Mouse (Mus musculus) neural tube, embryonic 12.5 days (tissue): ENCODE data around the gene Spn. TPM values are rescaled to one million over a fixed set of nuclear protein-coding genes. Genes with fewer than 3 reads are reported as not detected.

ENCODE experiments used
- ATAC-seq: fragments of 200-750 bp; cut with Nextera tagmentation; 2 replicates; pipeline ENCODE4 v1.8.0; 2017; ENCODE audit warnings: low read depth, mild to moderate bottlenecking, moderate TSS enrichment, moderate library complexity; ENCODE audit not compliant: low FRiP score
- H3K27ac ChIP-seq: fragments of 300-500 bp; sonication (generic); 2 replicates; pipeline ENCODE4 v1.5.1; 2016
- H3K27me3 ChIP-seq: fragments of 300-500 bp; sonication (generic); replicated peaks from 2 replicates; pipeline ENCODE4 v1.6.1; 2016; ENCODE audit warnings: mild to moderate bottlenecking
- H3K36me3 ChIP-seq: fragments of 300-500 bp; sonication (generic); 2 replicates; pipeline ENCODE4 v1.6.1; 2016; ENCODE audit warnings: mild to moderate bottlenecking
- H3K4me1 ChIP-seq: fragments of 300-500 bp; sonication (generic); 2 replicates; pipeline ENCODE4 v1.6.1; 2016
- H3K4me2 ChIP-seq: fragments of 300-500 bp; sonication (generic); replicated peaks from 2 replicates; pipeline ENCODE4 v1.6.1; 2016; ENCODE audit warnings: mild to moderate bottlenecking
- H3K4me3 ChIP-seq: fragments of 300-500 bp; sonication (generic); 2 replicates; pipeline ENCODE4 v1.5.1; 2016
- H3K9ac ChIP-seq: fragments of 300-500 bp; sonication (generic); 2 replicates; pipeline ENCODE4 v1.6.1; 2016; ENCODE audit warnings: mild to moderate bottlenecking
- H3K9me3 ChIP-seq: fragments of 300-500 bp; sonication (generic); 2 replicates; pipeline ENCODE4 v1.6.1; 2016; ENCODE audit warnings: mild to moderate bottlenecking
- WGBS: fragments of 180-500 bp; shearing (Covaris S2); methylation state at CpG from one replicate; pipeline ENCODE4 v1.1.7; 2016; 5-methylcytosine and 5-hydroxymethylcytosine counted together
- polyA plus RNA-seq: library from polyadenylated mRNA; unstranded; fragments of >200 nt; fragmentation: Nextera tagmentation; extraction: Ambion mirVana; gene quantifications from 2 replicates; pipeline ENCODE4 v1.2.1, GENCODE M21; 2016

The Spn gene
- polyA plus RNA-seq, 1 experiment from 2014 or later: 0.34 TPM

DNA sequence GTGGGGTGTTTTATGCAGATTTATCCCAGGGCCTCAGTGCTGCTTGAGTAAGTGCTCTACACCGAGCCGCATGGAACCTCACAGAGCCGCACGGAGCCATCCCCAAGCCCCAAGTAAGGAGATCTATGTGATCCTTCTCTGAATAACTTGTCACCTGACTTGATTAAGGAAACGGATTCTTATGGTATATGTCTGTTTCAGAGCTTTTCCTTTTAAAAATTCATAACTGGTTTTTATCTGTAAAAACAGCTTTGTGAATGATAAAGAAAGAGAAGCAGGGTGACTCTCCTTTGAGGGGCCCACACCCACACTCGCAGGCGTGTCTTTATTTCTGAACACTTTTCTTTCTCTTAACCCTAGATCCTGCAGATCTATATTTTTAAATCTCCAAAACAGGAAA, 1.5 kb upstream of the Spn start:
- WGBS: 94% methylated on average over 7 of the region's 7 CpGs
- no peak for ATAC-seq
- Histone ChIP-seq H3K27ac (no peak overlapping the region), H3K4me2 (no peak overlapping the region), H3K9me3 (no peaks in the 10 kb centered on the region), H3K9ac (no peak overlapping the region), H3K36me3 (no peaks in the 10 kb centered on the region), H3K4me3 (no peak overlapping the region), H3K27me3 (no peaks in the 10 kb centered on the region), H3K4me1 (no peaks in the 10 kb centered on the region)

DNA sequence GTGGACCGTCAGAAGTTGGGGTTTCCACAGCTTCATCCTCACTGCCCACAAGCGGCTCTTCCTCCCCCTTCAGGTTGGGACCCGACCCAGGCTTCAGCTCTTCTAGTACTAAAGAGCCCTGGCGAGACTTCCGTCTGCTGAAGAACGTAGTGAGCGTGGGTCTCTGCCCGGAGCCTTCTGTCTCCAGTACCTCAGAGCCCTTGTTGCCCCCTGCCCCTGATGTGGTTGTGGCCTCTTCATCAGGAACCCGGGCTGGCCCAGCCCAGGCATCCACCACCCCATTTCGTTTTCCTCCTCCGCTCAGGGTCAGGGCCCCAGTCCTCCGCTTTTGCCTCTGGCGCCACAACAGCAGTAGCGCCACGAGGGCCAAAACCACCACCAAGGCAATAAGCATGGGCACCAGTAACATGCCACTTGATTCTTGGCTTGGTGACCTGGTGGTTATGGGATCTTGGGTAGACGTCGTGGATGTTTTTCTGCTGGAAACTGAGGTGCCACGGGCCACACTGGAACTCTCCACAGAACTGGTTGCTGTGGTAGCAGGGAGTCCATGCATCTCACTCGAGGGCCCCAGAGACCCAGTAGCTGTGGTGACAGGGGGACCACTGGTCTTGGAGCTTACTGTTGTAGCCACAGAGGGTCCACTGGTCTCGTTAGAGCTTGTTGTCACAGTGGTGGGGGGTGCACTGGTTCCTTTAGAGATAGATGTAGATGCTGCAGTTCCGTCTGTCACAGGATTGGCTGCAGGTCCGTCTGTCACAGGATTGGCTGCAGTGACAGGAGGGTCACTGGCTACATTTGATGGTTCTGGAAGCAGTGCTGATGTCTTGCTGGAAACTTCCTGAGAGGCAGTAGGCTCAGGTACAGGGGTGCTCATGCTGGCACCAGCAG, 1.2 kb downstream of the Spn start:
- no peak for ATAC-seq
- Histone ChIP-seq H3K4me3 (no peak overlapping the region), H3K27ac (no peak overlapping the region), H3K4me2 (no peak overlapping the region), H3K9ac (no peak overlapping the region), H3K9me3 (no peaks in the 10 kb centered on the region), H3K4me1 (no peaks in the 10 kb centered on the region), H3K27me3 (no peaks in the 10 kb centered on the region), H3K36me3 (no peaks in the 10 kb centered on the region)
- 86% methylated on average over 22 of the region's 22 CpGs for WGBS

DNA sequence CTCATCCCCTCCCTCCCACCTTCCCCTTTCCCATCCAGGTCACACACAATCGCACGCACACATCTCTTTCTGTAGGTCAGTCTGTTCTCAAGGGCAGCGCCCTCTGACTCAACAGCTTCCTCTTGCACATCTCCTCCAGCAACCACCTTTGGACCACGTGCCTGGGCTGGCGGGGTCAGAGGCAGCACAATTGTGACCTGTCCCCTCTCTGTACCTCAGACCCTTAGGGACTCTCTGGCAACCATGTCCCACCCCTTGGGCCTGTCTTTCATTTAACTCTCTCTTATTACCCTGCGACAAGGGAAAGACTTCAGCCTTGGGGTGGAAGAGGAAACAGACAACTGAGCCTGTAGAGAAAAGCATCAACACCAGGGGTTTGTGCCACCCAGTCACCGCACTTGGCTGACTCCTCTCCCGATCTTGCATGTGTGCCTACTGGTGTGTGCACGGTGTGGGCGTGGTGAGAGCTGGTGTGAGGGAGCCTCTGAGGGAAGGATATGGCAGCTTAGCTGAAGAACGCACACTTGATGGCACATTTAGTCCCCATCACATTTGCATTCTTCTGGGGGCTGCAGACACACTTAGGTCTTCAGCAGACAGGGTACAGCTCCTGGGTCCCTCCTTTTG, 2.7 kb downstream of the Spn start:
- no peak for ATAC-seq
- Histone ChIP-seq H3K4me3 (no peak overlapping the region), H3K4me1 (no peaks in the 10 kb centered on the region), H3K4me2 (no peak overlapping the region), H3K36me3 (no peaks in the 10 kb centered on the region), H3K27me3 (no peaks in the 10 kb centered on the region), H3K9ac (no peak overlapping the region), H3K9me3 (no peaks in the 10 kb centered on the region), H3K27ac (no peak overlapping the region)
- 85% methylated on average over 11 of the region's 11 CpGs for WGBS

DNA sequence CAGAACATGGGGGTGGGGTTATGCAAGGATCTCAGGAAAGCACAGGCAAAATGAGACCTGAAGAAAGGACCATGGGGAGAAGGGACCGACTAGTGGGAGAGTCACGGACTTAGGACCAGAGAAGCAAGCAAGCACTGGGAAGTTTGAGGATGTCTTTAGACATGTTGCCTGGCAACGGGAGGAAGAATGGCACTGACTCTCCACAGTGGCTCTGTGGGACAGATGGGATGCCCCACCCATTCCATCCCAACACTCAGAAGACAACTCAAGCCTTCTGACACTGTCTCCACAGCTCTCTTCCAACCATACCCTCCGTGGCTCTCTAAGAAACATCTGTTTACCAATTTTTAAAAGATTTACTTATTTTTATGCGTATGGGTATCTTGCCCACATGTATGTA, 4.5 kb downstream of the Spn start:
- no peak overlapping the region for H3K27ac ChIP-seq
- H3K9ac ChIP-seq: no peak overlapping the region
- H3K27me3 ChIP-seq: no peaks in the 10 kb centered on the region
- no peaks in the 10 kb centered on the region for H3K4me1 ChIP-seq
- no peak overlapping the region for H3K4me2 ChIP-seq
- H3K9me3 ChIP-seq: no peaks in the 10 kb centered on the region
- no peaks in the 10 kb centered on the region for H3K36me3 ChIP-seq
- 56% methylated on average over 5 of the region's 5 CpGs for WGBS
- no peak for ATAC-seq
- no peak overlapping the region for H3K4me3 ChIP-seq

DNA sequence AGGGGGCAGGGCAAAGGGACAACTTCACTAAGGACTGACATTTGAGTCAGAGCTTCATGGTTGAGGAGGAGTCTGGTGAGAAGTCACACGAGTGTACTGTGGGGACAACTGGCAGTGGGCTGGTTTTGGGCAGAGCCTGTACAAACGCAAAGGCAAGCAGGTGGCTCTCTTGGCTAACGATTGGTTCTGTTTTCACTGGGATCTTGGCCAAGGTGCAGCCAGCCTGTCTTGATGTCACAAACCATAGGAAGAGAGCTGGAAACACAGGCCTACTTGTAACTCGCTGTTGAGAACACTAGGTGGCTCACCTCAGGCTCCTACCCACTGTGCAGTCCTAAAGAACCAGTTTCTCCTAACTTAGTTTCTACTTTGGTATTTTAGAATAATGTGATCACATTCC, 8.0 kb downstream of the Spn start:
- no peaks in the 10 kb centered on the region for H3K36me3 ChIP-seq
- H3K4me1 ChIP-seq: no peaks in the 10 kb centered on the region
- H3K4me2 ChIP-seq: no peak overlapping the region
- no peak overlapping the region for H3K27ac ChIP-seq
- WGBS: 15% methylated on average over 4 of the region's 4 CpGs
- H3K4me3 ChIP-seq: no peak overlapping the region
- 0 out of 2 replicates have a peak, but pooled peaks cover under 1% of the 10 kb centered on the region for H3K9me3 ChIP-seq
- no peak for ATAC-seq
- no peak overlapping the region for H3K9ac ChIP-seq
- no peaks in the 10 kb centered on the region for H3K27me3 ChIP-seq

DNA sequence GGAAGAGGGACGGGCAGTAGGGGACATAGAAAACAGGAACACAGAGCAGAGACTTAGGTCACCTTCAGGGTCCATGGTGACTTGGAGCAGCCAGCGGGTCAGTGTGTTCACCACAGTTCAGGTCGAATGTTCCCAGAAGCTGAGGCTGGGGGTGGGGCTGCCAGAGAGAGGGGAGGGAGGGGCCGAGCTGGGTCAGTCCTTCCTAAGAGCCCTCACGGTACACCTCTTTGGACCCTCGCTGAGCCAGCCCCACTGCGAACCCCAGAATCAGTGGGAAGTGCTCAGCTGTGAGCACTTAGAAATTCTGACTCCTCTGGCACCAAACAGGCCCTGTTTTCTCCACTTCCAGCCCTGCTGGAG, 15.7 kb downstream of the Spn start, which contains the start of gene Qprt:
Gene Qprt, minus strand, starts transcription at position 316 of the 360 bp plus-strand sequence.
- H3K4me3 ChIP-seq: no peak within 1 kb of the TSS
- 0 out of 2 replicates have a peak within 1 kb of the TSS, but pooled peaks have one; percentile 29 for H3K9ac ChIP-seq

DNA sequence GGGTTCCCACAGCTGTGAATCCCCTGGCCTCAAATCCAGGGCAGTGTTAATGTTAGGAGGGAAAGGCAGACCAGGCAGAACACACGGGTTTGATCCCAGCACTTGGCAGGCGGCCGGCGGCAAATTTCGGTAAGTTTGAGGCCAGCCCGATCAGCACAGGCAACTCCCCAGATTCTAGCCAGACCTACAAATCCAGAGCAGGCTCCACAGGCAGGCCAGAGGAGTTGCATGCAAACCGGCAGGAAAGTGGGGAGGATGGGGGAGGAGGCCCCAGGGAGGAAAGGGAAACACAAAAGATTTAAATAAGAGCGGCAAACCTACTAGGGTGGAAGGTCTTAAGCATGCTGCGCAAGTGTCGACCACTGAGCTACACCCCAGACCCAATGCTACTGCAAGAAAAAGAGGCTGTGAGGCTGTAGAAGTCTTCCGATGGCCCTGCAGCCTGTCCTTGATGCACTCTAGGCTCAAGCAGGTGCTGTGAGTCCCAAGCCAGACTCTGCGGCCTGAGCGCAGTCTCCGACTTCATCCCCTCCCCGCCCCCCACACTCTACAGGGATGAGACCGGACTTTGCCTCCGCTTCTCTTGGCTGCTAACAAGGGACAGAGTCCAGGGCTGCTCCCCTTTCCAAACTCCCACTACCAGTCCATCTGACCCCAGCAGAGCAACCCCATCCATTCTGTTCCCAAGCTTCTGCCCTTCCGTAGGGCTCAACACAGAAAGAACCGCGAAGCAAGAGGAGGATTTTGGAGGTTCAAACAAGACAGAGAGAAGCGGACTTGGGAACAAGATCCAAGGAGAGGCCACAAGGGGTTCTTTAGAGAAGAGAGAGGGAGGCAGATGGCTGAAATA, 16.3 kb downstream of the Spn start:
- Histone ChIP-seq H3K9me3 (peaks cover 6% of the 10 kb centered on the region), H3K27me3 (peaks cover 20% of the 10 kb centered on the region), H3K4me1 (peaks cover 8% of the 10 kb centered on the region), H3K4me3 (no peak overlapping the region), H3K4me2 (peak overlapping the region; percentile 31), H3K9ac (0 out of 2 replicates have a peak overlapping the region, but pooled peaks have one; percentile 29), H3K36me3 (no peaks in the 10 kb centered on the region), H3K27ac (no peak overlapping the region)
- no peak for ATAC-seq
- 13% methylated on average over 21 of the region's 21 CpGs for WGBS

More for the DNA sequence above, 15.7 kb downstream of the Spn start, which contains the start of gene Qprt:
- Histone ChIP-seq H3K27me3 (peaks cover 20% of the 10 kb centered on the region), H3K9me3 (peaks cover 6% of the 10 kb centered on the region), H3K27ac (no peak within 1 kb of the TSS), H3K36me3 (no peaks in the 10 kb centered on the region), H3K4me2 (peak within 1 kb of the TSS; percentile 31), H3K4me1 (peaks cover 8% of the 10 kb centered on the region)
- 12% methylated on average over 7 of the region's 7 CpGs for WGBS
- ATAC-seq: no peak

DNA sequence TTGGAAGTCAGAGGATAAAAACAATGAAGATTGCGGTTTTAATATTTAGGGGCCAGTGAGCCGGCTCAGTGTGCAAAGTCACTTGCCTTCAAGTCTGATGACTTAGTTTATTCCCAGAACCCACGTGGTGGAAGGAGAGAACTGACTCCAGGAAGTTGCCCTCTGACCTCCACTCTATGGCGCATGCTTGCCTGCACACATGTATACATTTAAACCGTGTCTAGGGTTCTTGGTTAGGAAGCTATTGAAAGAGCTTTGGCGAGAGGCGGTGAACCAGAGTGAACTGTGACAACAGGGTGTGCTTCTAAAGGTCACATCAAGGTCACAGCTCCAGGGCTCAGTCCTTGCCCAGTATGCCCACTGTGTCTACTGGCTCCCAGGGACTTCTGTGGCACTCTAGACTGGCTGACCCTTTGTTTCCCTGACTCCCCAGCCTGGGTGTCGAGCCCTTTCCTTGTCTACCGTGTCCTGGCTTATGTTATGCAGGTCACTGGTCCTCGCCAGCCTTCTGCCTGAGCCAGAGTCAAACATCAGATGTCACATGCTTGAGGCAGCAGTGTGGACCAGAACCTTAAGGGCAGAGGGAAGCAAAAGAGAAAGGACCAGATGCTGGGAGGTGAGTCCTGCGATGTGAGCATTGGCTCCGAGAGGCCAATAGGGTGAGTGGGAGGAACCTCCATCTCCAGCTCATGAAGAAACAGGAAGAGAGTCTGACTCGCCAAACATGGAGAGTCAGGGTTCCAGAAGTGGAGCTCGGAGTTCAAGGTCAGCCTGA, 18.8 kb downstream of the Spn start:
- H3K9ac ChIP-seq: no peak overlapping the region
- H3K27me3 ChIP-seq: peaks cover 20% of the 10 kb centered on the region
- H3K4me2 ChIP-seq: no peak overlapping the region
- H3K36me3 ChIP-seq: no peaks in the 10 kb centered on the region
- H3K4me3 ChIP-seq: no peak overlapping the region
- ATAC-seq: no peak
- H3K9me3 ChIP-seq: no peaks in the 10 kb centered on the region; the same call in 1 of the 2 replicates
- WGBS: 47% methylated on average over 14 of the region's 14 CpGs
- peaks cover 8% of the 10 kb centered on the region for H3K4me1 ChIP-seq
- H3K27ac ChIP-seq: no peak overlapping the region

DNA sequence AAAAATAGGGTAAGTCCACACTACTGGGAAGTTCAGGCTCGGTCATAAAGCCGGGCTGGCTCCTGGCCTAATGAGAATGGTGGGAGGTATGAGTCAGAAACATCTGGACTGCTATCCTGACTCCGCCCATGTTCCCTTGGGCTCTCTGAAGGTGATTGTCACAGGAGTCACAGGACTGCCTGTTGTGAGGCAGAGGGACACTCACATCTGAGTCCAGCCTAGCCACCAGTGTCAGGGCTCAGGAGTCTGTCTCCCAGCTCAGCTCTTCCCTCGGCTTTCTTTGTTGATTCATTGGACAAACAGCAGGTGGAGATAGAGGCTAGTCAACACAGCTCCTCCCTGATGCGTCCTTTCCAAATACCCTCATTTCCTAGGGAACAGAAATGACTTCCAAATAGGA, 19.7 kb downstream of the Spn start:
- no peak overlapping the region for H3K4me2 ChIP-seq
- H3K9me3 ChIP-seq: no peaks in the 10 kb centered on the region

DNA sequence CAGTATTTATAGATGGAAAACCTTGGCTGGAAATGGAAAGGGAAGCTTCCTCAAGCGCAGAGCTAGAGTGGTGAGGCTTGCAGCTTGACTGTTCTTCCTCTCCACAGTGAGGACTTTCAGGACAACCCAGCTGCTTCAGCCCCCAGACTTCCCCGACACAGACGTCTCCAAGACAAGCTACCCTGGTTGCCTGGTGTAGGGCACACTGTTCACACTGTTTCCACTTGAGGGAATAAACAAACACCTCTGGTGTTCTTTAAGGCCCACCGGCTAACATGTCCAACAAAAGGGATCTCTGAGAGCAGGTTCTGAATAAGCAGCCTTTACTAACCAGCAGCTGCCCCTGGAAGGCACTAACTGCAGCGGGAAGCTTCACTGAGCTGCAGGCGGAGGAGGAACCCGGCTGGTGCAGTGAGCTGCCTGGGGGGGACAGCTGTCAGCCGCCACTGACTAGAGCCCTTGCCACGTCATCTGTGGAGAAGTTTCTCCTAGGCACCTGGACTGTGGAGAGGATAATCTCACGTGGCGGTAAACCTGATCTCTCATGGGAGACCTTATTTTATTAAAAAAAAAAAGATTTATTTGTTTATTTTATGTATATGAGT, 21.2 kb downstream of the Spn start:
- Histone ChIP-seq H3K9me3 (no peaks in the 10 kb centered on the region), H3K9ac (no peak overlapping the region), H3K4me1 (peaks cover 5% of the 10 kb centered on the region), H3K27ac (no peak overlapping the region), H3K4me2 (no peak overlapping the region), H3K36me3 (no peaks in the 10 kb centered on the region), H3K4me3 (no peak overlapping the region), H3K27me3 (peaks cover 11% of the 10 kb centered on the region)
- no peak for ATAC-seq
- 61% methylated on average over 11 of the region's 11 CpGs for WGBS

More for the DNA sequence above, 19.7 kb downstream of the Spn start:
- H3K4me1 ChIP-seq: peaks cover 8% of the 10 kb centered on the region
- H3K4me3 ChIP-seq: no peak overlapping the region
- peaks cover 20% of the 10 kb centered on the region for H3K27me3 ChIP-seq
- H3K9ac ChIP-seq: no peak overlapping the region
- H3K27ac ChIP-seq: no peak overlapping the region
- ATAC-seq: no peak
- H3K36me3 ChIP-seq: no peaks in the 10 kb centered on the region
- WGBS: 44% methylated on average over 5 of the region's 5 CpGs

DNA sequence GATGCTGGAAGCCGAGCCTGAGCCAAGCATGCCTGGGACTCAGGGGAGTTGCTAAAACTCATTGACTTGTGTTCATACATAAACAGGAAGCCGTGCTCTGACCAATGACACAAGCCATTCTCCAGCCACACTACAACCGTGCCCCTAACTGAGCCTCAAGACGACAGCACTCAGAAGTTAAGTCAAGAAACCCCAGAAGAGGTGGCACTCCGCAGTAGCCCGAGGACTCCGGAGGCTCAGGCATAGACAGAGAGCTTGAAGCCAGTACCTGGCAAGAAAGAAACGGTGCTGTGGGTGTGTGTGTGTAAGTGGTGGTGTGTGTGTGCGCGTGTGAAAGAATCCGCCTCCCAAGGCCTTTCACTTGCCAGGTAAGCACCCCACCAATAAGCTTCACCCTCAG, 22.7 kb downstream of the Spn start:
- ATAC-seq: no peak
- WGBS: 92% methylated on average over 11 of the region's 11 CpGs
- Histone ChIP-seq H3K27me3 (no peaks in the 10 kb centered on the region; the same call in 1 of the 2 replicates), H3K4me2 (no peak overlapping the region), H3K9ac (no peak overlapping the region), H3K4me1 (no peaks in the 10 kb centered on the region; the same call in none of the 2 replicates), H3K4me3 (no peak overlapping the region), H3K36me3 (no peaks in the 10 kb centered on the region), H3K9me3 (no peaks in the 10 kb centered on the region), H3K27ac (no peak overlapping the region)
